Mouse (Mus musculus): ENCODE measurements around the gene Psg16. TPM values are rescaled to one million over a fixed set of nuclear protein-coding genes. Genes with fewer than 3 reads are reported as not detected.

Gene Psg16
- total and polyA plus RNA-seq, 2 experiments from 2014 or later = 5.1 to 5.7 TPM

- WGBS = under 1% methylated on average over 41 of the region's 42 CpGs
- H3K4me2 ChIP-seq (ENCODE audit: low read depth) = peak overlapping the region; percentile 88
- TF ChIP-seq CTCF (IDR thresholded peaks at IDR 0.05; ENCODE audit: low read depth) = no peak
- H3K27me3 ChIP-seq (ENCODE audit: insufficient read depth, low read length) = no peaks in the 10 kb centered on the region
- peak overlapping the region; percentile 71 for H3K27ac ChIP-seq (ENCODE audit: low read depth, low read length)
- H3K9me3 ChIP-seq (ENCODE audit: low read length) = no peaks in the 10 kb centered on the region
- H3K4me1 ChIP-seq (ENCODE audit: insufficient read depth) = peaks cover 15% of the 10 kb centered on the region; the same call in 1 of the 2 replicates
- DNase-seq = peak; percentile 87
- peak overlapping the region; percentile 50 for H3K4me3 ChIP-seq (ENCODE audit: low read depth, low read length)
- ATAC-seq = peak; percentile 90
- H3K36me3 ChIP-seq (ENCODE audit: insufficient read depth) = no peaks in the 10 kb centered on the region
- H3K9ac ChIP-seq = peak overlapping the region; percentile 65
These were observed 17.7 kb upstream of the Psg16 start for GRCm38 (mm10) chr7:17056081-17056581.

- Histone ChIP-seq H3K4me2 (ENCODE audit: low read depth) (peak overlapping the region; percentile 88), H3K27me3 (ENCODE audit: insufficient read depth, low read length) (no peaks in the 10 kb centered on the region), H3K27ac (ENCODE audit: low read depth, low read length) (peak overlapping the region; percentile 71), H3K4me1 (ENCODE audit: insufficient read depth) (peaks cover 15% of the 10 kb centered on the region; the same call in 1 of the 2 replicates), H3K9me3 (ENCODE audit: low read length) (no peaks in the 10 kb centered on the region), H3K36me3 (ENCODE audit: insufficient read depth) (no peaks in the 10 kb centered on the region), H3K4me3 (ENCODE audit: low read depth, low read length) (peak overlapping the region; percentile 50), H3K9ac (peak overlapping the region; percentile 65)
- no peak for TF ChIP-seq CTCF (IDR thresholded peaks at IDR 0.05; ENCODE audit: low read depth)
- peak; percentile 12; the same call in 1 of the 2 replicates for ATAC-seq
- 29% methylated on average over 14 of the region's 14 CpGs for WGBS
- peak; percentile 53 for DNase-seq
These were observed 17.0 kb upstream of the Psg16 start for GRCm38 (mm10) chr7:17056601-17057523.

GRCm38 (mm10) chr7:17058071-17058689 lies 15.7 kb upstream of the Psg16 start:
- Histone ChIP-seq H3K27ac (ENCODE audit: low read depth, low read length) (peak overlapping the region; percentile 75), H3K4me2 (ENCODE audit: low read depth) (no peak overlapping the region), H3K4me3 (ENCODE audit: low read depth, low read length) (no peak overlapping the region), H3K27me3 (ENCODE audit: insufficient read depth, low read length) (no peaks in the 10 kb centered on the region; the same call in 1 of the 2 replicates), H3K36me3 (ENCODE audit: insufficient read depth) (no peaks in the 10 kb centered on the region), H3K9me3 (ENCODE audit: low read length) (no peaks in the 10 kb centered on the region), H3K9ac (no peak overlapping the region), H3K4me1 (ENCODE audit: insufficient read depth) (peaks cover 15% of the 10 kb centered on the region; the same call in 1 of the 2 replicates)
- ATAC-seq = peak; percentile 53
- no peak for DNase-seq
- TF ChIP-seq CTCF (IDR thresholded peaks at IDR 0.05; ENCODE audit: low read depth) = peak; percentile 41
- WGBS = 3% methylated on average over 16 of the region's 16 CpGs

- Histone ChIP-seq H3K9me3 (ENCODE audit: low read length) (no peaks in the 10 kb centered on the region), H3K4me3 (ENCODE audit: low read depth, low read length) (no peak overlapping the region), H3K27ac (ENCODE audit: low read depth, low read length) (peak overlapping the region; percentile 75), H3K36me3 (ENCODE audit: insufficient read depth) (no peaks in the 10 kb centered on the region), H3K4me2 (ENCODE audit: low read depth) (no peak overlapping the region), H3K27me3 (ENCODE audit: insufficient read depth, low read length) (no peaks in the 10 kb centered on the region; the same call in 1 of the 2 replicates), H3K9ac (no peak overlapping the region), H3K4me1 (ENCODE audit: insufficient read depth) (peaks cover 15% of the 10 kb centered on the region; the same call in 1 of the 2 replicates)
- no peak for TF ChIP-seq CTCF (IDR thresholded peaks at IDR 0.05; ENCODE audit: low read depth)
- DNase-seq = no peak
- ATAC-seq = no peak
- 19% methylated on average over 8 of the region's 8 CpGs for WGBS
These were observed 14.9 kb upstream of the Psg16 start for GRCm38 (mm10) chr7:17058816-17059462.

- H3K27ac ChIP-seq (ENCODE audit: low read depth, low read length) = peak overlapping the region; percentile 73
- no peak for DNase-seq
- H3K9ac ChIP-seq = no peak overlapping the region
- no peaks in the 10 kb centered on the region; the same call in 1 of the 2 replicates for H3K27me3 ChIP-seq (ENCODE audit: insufficient read depth, low read length)
- no peaks in the 10 kb centered on the region for H3K9me3 ChIP-seq (ENCODE audit: low read length)
- no peak for ATAC-seq
- 60% methylated on average over 3 of the region's 3 CpGs for WGBS
- H3K4me2 ChIP-seq (ENCODE audit: low read depth) = peak overlapping the region; percentile 68; the same call in 1 of the 2 replicates
- TF ChIP-seq CTCF (IDR thresholded peaks at IDR 0.05; ENCODE audit: low read depth) = no peak
- no peaks in the 10 kb centered on the region for H3K36me3 ChIP-seq (ENCODE audit: insufficient read depth)
- H3K4me1 ChIP-seq (ENCODE audit: insufficient read depth) = peaks cover 15% of the 10 kb centered on the region; the same call in 1 of the 2 replicates
- H3K4me3 ChIP-seq (ENCODE audit: low read depth, low read length) = no peak overlapping the region
These were observed 14.4 kb upstream of the Psg16 start for GRCm38 (mm10) chr7:17059463-17059844.

GRCm38 (mm10) chr7:17060031-17060781 lies 13.6 kb upstream of the Psg16 start:
- peaks cover 15% of the 10 kb centered on the region; the same call in 1 of the 2 replicates for H3K4me1 ChIP-seq (ENCODE audit: insufficient read depth)

More at GRCm38 (mm10) chr7:17060031-17060781, 13.6 kb upstream of the Psg16 start:
- DNase-seq (peak; percentile 86), ATAC-seq (0 out of 2 replicates have a peak, but pooled peaks have one; percentile 6)
- H3K27me3 ChIP-seq (ENCODE audit: insufficient read depth, low read length) = no peaks in the 10 kb centered on the region; the same call in 1 of the 2 replicates
- no peak overlapping the region for H3K4me3 ChIP-seq (ENCODE audit: low read depth, low read length)
- peak overlapping the region; percentile 68 for H3K4me2 ChIP-seq (ENCODE audit: low read depth)
- peak overlapping the region; percentile 73 for H3K27ac ChIP-seq (ENCODE audit: low read depth, low read length)
- no peaks in the 10 kb centered on the region for H3K36me3 ChIP-seq (ENCODE audit: insufficient read depth)
- no peak for TF ChIP-seq CTCF (IDR thresholded peaks at IDR 0.05; ENCODE audit: low read depth)
- no peaks in the 10 kb centered on the region for H3K9me3 ChIP-seq (ENCODE audit: low read length)
- H3K9ac ChIP-seq = 0 out of 2 replicates have a peak overlapping the region, but pooled peaks have one; percentile 14
- 11% methylated on average over 9 of the region's 9 CpGs for WGBS

Data from forebrain, postnatal 0 days (tissue).